ENCODE assay signal across 16 mouse cellular contexts in the genomic region with DNA sequence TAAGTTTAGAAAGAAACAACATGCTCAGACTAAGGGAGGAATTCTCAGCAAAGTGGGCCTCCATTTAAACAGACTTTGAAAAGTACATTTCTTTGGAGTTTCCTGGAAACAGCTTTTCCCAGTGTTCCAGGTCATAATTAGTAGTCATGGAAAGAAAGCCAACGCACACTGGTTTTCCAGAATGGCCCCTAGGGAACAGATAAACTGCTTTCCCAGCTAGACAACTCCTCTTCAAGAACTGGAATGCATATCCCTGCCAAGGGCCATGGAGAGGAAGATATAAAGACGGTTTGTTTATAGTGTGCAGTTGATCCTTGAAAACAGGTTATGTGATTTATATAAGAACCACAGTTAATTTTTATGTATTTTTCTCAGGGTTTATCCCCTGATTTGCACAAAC.
A peak's percentile ranks its signal among the peaks of the same experiment; 100 is the strongest.
DNase-seq lines count a peak whose midpoint lies in the region; ATAC-seq and TF ChIP-seq lines count a peak whose summit lies in the region.
"Had no signal": no experiment of that assay in that cellular context is flagged by ENCODE, and none has a peak within 500 bp of the region (broad histone marks: within the 10 kb centered on the region; RNA-seq: fewer than 3 reads in every experiment).

No protein-coding gene starts in this region.

- no peak for ATAC-seq in heart, embryonic 11.5 days (replicated peaks; ENCODE audit: insufficient number of reproducible peaks, low FRiP score, low TSS enrichment)
- peak; percentile 66; the same call in 1 of the 2 replicates for ATAC-seq in limb, embryonic 13.5 days (ENCODE audit: low FRiP score, low read depth)
- ATAC-seq: intestine, embryonic 15.5 days had no signal

- no peak overlapping the region for H3K9ac ChIP-seq in heart, embryonic 11.5 days (ENCODE audit: low read depth, low read length)
- H3K9ac ChIP-seq in limb, embryonic 13.5 days, result no peak overlapping the region
- H3K9ac ChIP-seq: heart, embryonic 13.5 days; intestine, embryonic 15.5 days; neural tube, embryonic 15.5 days had no signal

- 45% methylated on average over 2 of the region's 2 CpGs for WGBS in heart, embryonic 11.5 days (ENCODE audit: insufficient replicate concordance)
- 39% methylated on average over 2 of the region's 2 CpGs for WGBS in limb, embryonic 13.5 days
- WGBS in limb, embryonic 10.5 days, result 84% methylated on average over 2 of the region's 2 CpGs

- H3K4me2 ChIP-seq in heart, embryonic 11.5 days, result no peak overlapping the region
- H3K4me2 ChIP-seq in limb, embryonic 13.5 days (replicated peaks), result no peak overlapping the region
- H3K4me2 ChIP-seq: heart, embryonic 13.5 days; intestine, embryonic 15.5 days; neural tube, embryonic 15.5 days had no signal

- no peak overlapping the region for H3K27ac ChIP-seq in heart, embryonic 11.5 days (ENCODE audit: low read depth, low read length)
- H3K27ac ChIP-seq in limb, embryonic 13.5 days, result no peak overlapping the region
- no peak overlapping the region for H3K27ac ChIP-seq in limb, embryonic 10.5 days
- H3K27ac ChIP-seq: heart, embryonic 13.5 days; intestine, embryonic 15.5 days; neural tube, embryonic 15.5 days had no signal

- TF ChIP-seq CTCF in brain, embryonic 14.5 days (IDR thresholded peaks at IDR 0.05; ENCODE audit: borderline replicate concordance, extremely low read depth, insufficient read depth, insufficient read length), result no peak

- no peaks in the 10 kb centered on the region for H3K27me3 ChIP-seq in heart, embryonic 11.5 days (ENCODE audit: control insufficient read depth, insufficient read depth, low read length)
- H3K27me3 ChIP-seq in limb, embryonic 13.5 days, result no peaks in the 10 kb centered on the region
- H3K27me3 ChIP-seq in limb, embryonic 10.5 days (ENCODE audit: low read depth, poor library complexity, severe bottlenecking), result no peaks in the 10 kb centered on the region
- H3K27me3 ChIP-seq: heart, embryonic 13.5 days; intestine, embryonic 15.5 days; neural tube, embryonic 15.5 days had no signal

- no peaks in the 10 kb centered on the region for H3K9me3 ChIP-seq in heart, embryonic 11.5 days (replicated peaks; ENCODE audit: control insufficient read depth, low read length)
- no peaks in the 10 kb centered on the region for H3K9me3 ChIP-seq in limb, embryonic 13.5 days
- H3K9me3 ChIP-seq in limb, embryonic 10.5 days (replicated peaks), result no peaks in the 10 kb centered on the region
- H3K9me3 ChIP-seq: heart, embryonic 13.5 days; intestine, embryonic 15.5 days; neural tube, embryonic 15.5 days had no signal

- no peak overlapping the region for H3K4me3 ChIP-seq in heart, embryonic 11.5 days (ENCODE audit: low read depth, low read length)
- H3K4me3 ChIP-seq in limb, embryonic 13.5 days, result no peak overlapping the region
- H3K4me3 ChIP-seq in limb, embryonic 10.5 days, result no peak overlapping the region
- H3K4me3 ChIP-seq: heart, embryonic 13.5 days; intestine, embryonic 15.5 days; neural tube, embryonic 15.5 days had no signal

- DNase-seq in heart, adult 11 months, result peak; percentile 95
- no peak for DNase-seq in limb, embryonic 10.5 days (ENCODE audit: low spot score)
- peak; percentile 18 for DNase-seq in brain, embryonic 14.5 days (ENCODE audit: low read depth)
- peak; percentile 2 for DNase-seq in heart, postnatal 25 days (ENCODE audit: low spot score)
- DNase-seq in c-Kit-positive CD71-positive TER-119-positive erythroid progenitor cells, embryonic 14.5 days (ENCODE audit: low spot score), result no peak
- DNase-seq in spleen, postnatal 14 days (ENCODE audit: low spot score in 2 of 2), result no peak
- DNase-seq: adrenal gland, adult 2 months; cerebellum, adult 11 months; liver; lung, postnatal 10 days; thymus, postnatal 4 days had no signal

- intact Hi-C loops in heart, postnatal 25 days (cut with DNase I), result no loop called here

- H3K4me1 ChIP-seq in heart, embryonic 11.5 days (ENCODE audit: control insufficient read depth, insufficient read depth, low read length), result no peaks in the 10 kb centered on the region
- H3K4me1 ChIP-seq in limb, embryonic 13.5 days, result no peaks in the 10 kb centered on the region
- H3K4me1 ChIP-seq in limb, embryonic 10.5 days, result no peaks in the 10 kb centered on the region
- H3K4me1 ChIP-seq: heart, embryonic 13.5 days; intestine, embryonic 15.5 days; neural tube, embryonic 15.5 days had no signal

- no peaks in the 10 kb centered on the region for H3K36me3 ChIP-seq in heart, embryonic 11.5 days (ENCODE audit: control insufficient read depth, insufficient read depth, low read length)
- H3K36me3 ChIP-seq in limb, embryonic 13.5 days, result no peaks in the 10 kb centered on the region
- H3K36me3 ChIP-seq in limb, embryonic 10.5 days, result no peaks in the 10 kb centered on the region
- H3K36me3 ChIP-seq: heart, embryonic 13.5 days; intestine, embryonic 15.5 days; neural tube, embryonic 15.5 days had no signal

- TF ChIP-seq POLR2A in brain, embryonic 14.5 days (IDR thresholded peaks at IDR 0.05; ENCODE audit: borderline replicate concordance, extremely low read depth, insufficient read depth, insufficient read length, poor library complexity, severe bottlenecking), result no peak

Comparison
In these comparisons a context has a peak if more than half of its experiments do, and no peak if none do; other contexts are left out.
1. DNase-seq: peak in heart, adult 11 months (single experiment), brain, embryonic 14.5 days (single experiment) and heart, postnatal 25 days (single experiment); none in limb, embryonic 10.5 days (single experiment), c-Kit-positive CD71-positive TER-119-positive erythroid progenitor cells, embryonic 14.5 days (single experiment) and spleen, postnatal 14 days (0 of 2).